Mouse (Mus musculus) splenic B cell, adult 2 months (primary cell): ENCODE results near the gene Pea15a.

Experiments
- DNase-seq: peaks from one replicate; pipeline ENCODE4 v3.0.0-alpha.2; 2011; ENCODE audit warnings: low read depth, low spot score
- H3K27me3 ChIP-seq: 2 replicates; pipeline ENCODE4 v1.6.1; 2012; ENCODE audit warnings: mild to moderate bottlenecking, low read length, moderate library complexity, mixed read lengths; ENCODE audit not compliant: control insufficient read depth, poor library complexity, insufficient read depth, severe bottlenecking
- H3K36me3 ChIP-seq: 2 replicates; pipeline ENCODE4 v1.6.1; 2012; ENCODE audit warnings: mild to moderate bottlenecking, low read length, moderate library complexity, mixed read lengths; ENCODE audit not compliant: control insufficient read depth, poor library complexity, insufficient read depth, severe bottlenecking

Pea15a gene

GRCm38 (mm10) chr1:172217148-172217547 lies 10.5 kb upstream of the Pea15a start:
- no peaks in the 10 kb centered on the region for H3K36me3 ChIP-seq
- H3K27me3 ChIP-seq = no peaks in the 10 kb centered on the region
- DNase-seq = peak; percentile 96

- no peak for DNase-seq
- Histone ChIP-seq H3K27me3 (no peaks in the 10 kb centered on the region), H3K36me3 (no peaks in the 10 kb centered on the region)
Observed at GRCm38 (mm10) chr1:172214748-172215147, 8.1 kb upstream of the Pea15a start.

GRCm38 (mm10) chr1:172213771-172214170 lies 7.2 kb upstream of the Pea15a start:
- Histone ChIP-seq H3K27me3 (no peaks in the 10 kb centered on the region), H3K36me3 (no peaks in the 10 kb centered on the region)
- no peak for DNase-seq

- Histone ChIP-seq H3K27me3 (no peaks in the 10 kb centered on the region), H3K36me3 (no peaks in the 10 kb centered on the region)
- no peak for DNase-seq
Observed at GRCm38 (mm10) chr1:172212776-172213175, 6.2 kb upstream of the Pea15a start.

- DNase-seq = peak; percentile 60
- Histone ChIP-seq H3K36me3 (no peaks in the 10 kb centered on the region), H3K27me3 (no peaks in the 10 kb centered on the region)
Observed at GRCm38 (mm10) chr1:172207111-172207584, 544 bp upstream of the Pea15a start.

- H3K27me3 ChIP-seq = no peaks in the 10 kb centered on the region
- no peaks in the 10 kb centered on the region for H3K36me3 ChIP-seq
- peak; percentile 41 for DNase-seq
Observed at GRCm38 (mm10) chr1:172205741-172206087, 890 bp downstream of the Pea15a start.

GRCm38 (mm10) chr1:172204814-172205740 lies 1.5 kb downstream of the Pea15a start:
- DNase-seq = no peak
- Histone ChIP-seq H3K36me3 (no peaks in the 10 kb centered on the region), H3K27me3 (no peaks in the 10 kb centered on the region)

- no peaks in the 10 kb centered on the region for H3K27me3 ChIP-seq
- DNase-seq = no peak
- no peaks in the 10 kb centered on the region; the same call in 1 of the 2 replicates for H3K36me3 ChIP-seq
Observed at GRCm38 (mm10) chr1:172204033-172204813, 2.4 kb downstream of the Pea15a start.

GRCm38 (mm10) chr1:172203566-172203965 lies 3.0 kb downstream of the Pea15a start:
- peaks cover 2% of the 10 kb centered on the region; the same call in 1 of the 2 replicates for H3K36me3 ChIP-seq
- H3K27me3 ChIP-seq = no peaks in the 10 kb centered on the region
- no peak for DNase-seq

GRCm38 (mm10) chr1:172202894-172203522 lies 3.6 kb downstream of the Pea15a start:
- H3K36me3 ChIP-seq = peaks cover 2% of the 10 kb centered on the region; the same call in 1 of the 2 replicates
- DNase-seq = no peak
- no peaks in the 10 kb centered on the region for H3K27me3 ChIP-seq

GRCm38 (mm10) chr1:172201967-172202880 lies 4.4 kb downstream of the Pea15a start:
- DNase-seq = no peak
- no peaks in the 10 kb centered on the region for H3K27me3 ChIP-seq
- H3K36me3 ChIP-seq = peaks cover 2% of the 10 kb centered on the region; the same call in 1 of the 2 replicates

GRCm38 (mm10) chr1:172200871-172201447 lies 5.6 kb downstream of the Pea15a start:
- no peaks in the 10 kb centered on the region for H3K27me3 ChIP-seq
- no peak for DNase-seq
- H3K36me3 ChIP-seq = peaks cover 7% of the 10 kb centered on the region; the same call in 1 of the 2 replicates

GRCm38 (mm10) chr1:172200161-172200560 lies 6.4 kb downstream of the Pea15a start:
- Histone ChIP-seq H3K27me3 (no peaks in the 10 kb centered on the region), H3K36me3 (peaks cover 7% of the 10 kb centered on the region; the same call in 1 of the 2 replicates)
- no peak for DNase-seq
